Mouse (Mus musculus): ENCODE results near the gene Klf15. TPM values are rescaled to one million over a fixed set of nuclear protein-coding genes. Genes with fewer than 3 reads are reported as not detected.
A peak's percentile ranks its signal among the peaks of the same experiment; 100 is the strongest.

Klf15 gene
- polyA plus RNA-seq, 1 experiment from 2014 or later = 5.1 TPM

- no peaks in the 10 kb centered on the region for H3K36me3 ChIP-seq (ENCODE audit: control insufficient read depth, insufficient read depth, low read length)
- 0 out of 2 replicates have a peak, but pooled peaks cover 4% of the 10 kb centered on the region for H3K9me3 ChIP-seq (ENCODE audit: control insufficient read depth, low read length)
- ATAC-seq (replicated peaks; ENCODE audit: low FRiP score, low TSS enrichment, low read depth) (peak; percentile 83), DNase-seq (ENCODE audit: low spot score) (peak; percentile 92)
- WGBS = 15% methylated on average over 11 of the region's 11 CpGs
- H3K27me3 ChIP-seq (replicated peaks; ENCODE audit: control insufficient read depth, insufficient read depth, low read length) = no peaks in the 10 kb centered on the region
- no peak overlapping the region for H3K9ac ChIP-seq (ENCODE audit: low read length)
- no peak overlapping the region for H3K4me3 ChIP-seq (ENCODE audit: low read depth, low read length)
- H3K27ac ChIP-seq (ENCODE audit: low read depth) = no peak overlapping the region
- no peaks in the 10 kb centered on the region for H3K4me1 ChIP-seq (replicated peaks; ENCODE audit: control insufficient read depth, insufficient read depth, low read length)
- H3K4me2 ChIP-seq (ENCODE audit: low read length) = no peak overlapping the region
These were observed 27.2 kb upstream of the Klf15 start for GRCm38 (mm10) chr6:90435195-90435618.

GRCm38 (mm10) chr6:90436192-90436907 is 26.0 kb upstream of the Klf15 start:
- Histone ChIP-seq H3K4me2 (ENCODE audit: low read length) (no peak overlapping the region), H3K9me3 (ENCODE audit: control insufficient read depth, low read length) (0 out of 2 replicates have a peak, but pooled peaks cover 4% of the 10 kb centered on the region), H3K4me3 (ENCODE audit: low read depth, low read length) (no peak overlapping the region), H3K36me3 (ENCODE audit: control insufficient read depth, insufficient read depth, low read length) (no peaks in the 10 kb centered on the region), H3K27ac (ENCODE audit: low read depth) (no peak overlapping the region), H3K27me3 (replicated peaks; ENCODE audit: control insufficient read depth, insufficient read depth, low read length) (no peaks in the 10 kb centered on the region), H3K4me1 (replicated peaks; ENCODE audit: control insufficient read depth, insufficient read depth, low read length) (no peaks in the 10 kb centered on the region), H3K9ac (ENCODE audit: low read length) (no peak overlapping the region)
- DNase-seq (ENCODE audit: low spot score) (no peak), ATAC-seq (replicated peaks; ENCODE audit: low FRiP score, low TSS enrichment, low read depth) (no peak)
- WGBS = 84% methylated on average over 10 of the region's 10 CpGs

DNA sequence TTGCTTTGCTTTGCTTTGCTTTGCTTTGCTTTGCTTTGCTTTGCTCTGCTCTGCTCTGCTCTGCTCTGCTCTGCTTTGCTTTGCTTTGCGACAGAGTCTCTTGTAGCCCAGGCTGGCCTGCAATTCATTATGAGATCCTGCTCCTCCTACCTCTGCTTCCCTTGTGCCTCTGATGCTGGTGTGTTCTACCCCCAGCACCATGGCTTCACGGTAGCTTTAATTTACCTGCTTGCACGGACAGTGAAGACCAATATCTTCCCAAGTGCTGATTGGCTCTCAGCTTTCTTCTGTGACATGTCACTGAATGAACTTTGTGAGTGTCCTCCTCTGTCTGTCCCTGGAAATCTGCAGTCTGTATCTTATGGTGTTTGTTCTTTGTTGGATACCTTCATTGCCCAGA is 25.3 kb upstream of the Klf15 start:
- ATAC-seq (replicated peaks; ENCODE audit: low FRiP score, low TSS enrichment, low read depth) (no peak), DNase-seq (ENCODE audit: low spot score) (no peak)
- H3K4me1 ChIP-seq (replicated peaks; ENCODE audit: control insufficient read depth, insufficient read depth, low read length) = no peaks in the 10 kb centered on the region
- no peaks in the 10 kb centered on the region for H3K36me3 ChIP-seq (ENCODE audit: control insufficient read depth, insufficient read depth, low read length)
- 0 out of 2 replicates have a peak, but pooled peaks cover 4% of the 10 kb centered on the region for H3K9me3 ChIP-seq (ENCODE audit: control insufficient read depth, low read length)
- H3K4me3 ChIP-seq (ENCODE audit: low read depth, low read length) = no peak overlapping the region
- H3K9ac ChIP-seq (ENCODE audit: low read length) = no peak overlapping the region
- WGBS = 91% methylated on average over 3 of the region's 3 CpGs
- no peak overlapping the region for H3K4me2 ChIP-seq (ENCODE audit: low read length)
- no peak overlapping the region for H3K27ac ChIP-seq (ENCODE audit: low read depth)
- no peaks in the 10 kb centered on the region for H3K27me3 ChIP-seq (replicated peaks; ENCODE audit: control insufficient read depth, insufficient read depth, low read length)

DNA sequence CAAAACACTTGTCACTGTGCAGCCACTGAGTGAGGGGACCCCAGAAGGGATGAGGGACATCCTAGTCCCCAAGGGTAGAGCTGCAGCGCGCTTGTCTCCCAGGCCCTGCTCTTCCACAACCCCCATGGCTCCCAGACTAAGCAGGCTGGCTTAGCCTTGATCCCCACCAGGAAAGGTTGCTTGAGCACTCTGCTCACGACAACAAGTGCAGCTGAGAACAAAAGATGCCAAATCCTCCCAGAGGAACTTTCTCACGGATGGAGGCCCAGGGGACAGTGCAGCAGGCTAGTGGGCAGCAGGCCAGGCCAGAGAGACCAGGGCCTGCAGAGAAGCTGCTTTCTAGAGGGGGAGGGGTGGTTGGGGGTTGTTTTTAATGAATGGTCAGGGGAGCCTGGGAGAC is 15.5 kb upstream of the Klf15 start:
- H3K4me1 ChIP-seq (replicated peaks; ENCODE audit: control insufficient read depth, insufficient read depth, low read length) = no peaks in the 10 kb centered on the region
- no peak overlapping the region for H3K4me2 ChIP-seq (ENCODE audit: low read length)
- no peak for ATAC-seq (replicated peaks; ENCODE audit: low FRiP score, low TSS enrichment, low read depth)
- no peak overlapping the region for H3K27ac ChIP-seq (ENCODE audit: low read depth)
- no peak overlapping the region for H3K4me3 ChIP-seq (ENCODE audit: low read depth, low read length)
- no peak for DNase-seq (ENCODE audit: low spot score)
- WGBS = 56% methylated on average over 4 of the region's 4 CpGs
- no peaks in the 10 kb centered on the region for H3K9me3 ChIP-seq (ENCODE audit: control insufficient read depth, low read length)
- no peak overlapping the region for H3K9ac ChIP-seq (ENCODE audit: low read length)
- H3K27me3 ChIP-seq (replicated peaks; ENCODE audit: control insufficient read depth, insufficient read depth, low read length) = no peaks in the 10 kb centered on the region
- H3K36me3 ChIP-seq (ENCODE audit: control insufficient read depth, insufficient read depth, low read length) = no peaks in the 10 kb centered on the region

DNA sequence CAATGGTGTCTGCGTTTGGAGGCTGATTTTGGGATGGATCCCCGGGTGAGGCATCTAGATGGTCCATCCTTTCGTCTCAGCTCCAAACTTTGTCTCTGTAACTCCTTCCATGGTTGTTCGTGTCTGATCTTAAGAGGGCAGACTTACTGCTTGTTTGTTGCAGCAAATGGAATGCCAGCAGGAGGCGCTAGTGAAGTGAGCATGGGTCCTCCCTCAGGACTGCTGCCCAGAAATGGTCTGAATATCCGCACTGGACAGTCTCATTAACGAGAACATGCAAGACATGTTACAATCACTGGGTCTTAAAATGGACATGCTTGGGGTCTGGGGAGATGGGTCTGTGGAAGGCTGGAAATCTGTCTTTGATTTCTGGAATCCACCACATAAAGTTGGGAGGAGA is 12.2 kb upstream of the Klf15 start:
- Histone ChIP-seq H3K36me3 (ENCODE audit: control insufficient read depth, insufficient read depth, low read length) (no peaks in the 10 kb centered on the region), H3K27me3 (replicated peaks; ENCODE audit: control insufficient read depth, insufficient read depth, low read length) (no peaks in the 10 kb centered on the region), H3K4me1 (replicated peaks; ENCODE audit: control insufficient read depth, insufficient read depth, low read length) (no peaks in the 10 kb centered on the region), H3K4me2 (ENCODE audit: low read length) (no peak overlapping the region), H3K9ac (ENCODE audit: low read length) (no peak overlapping the region), H3K4me3 (ENCODE audit: low read depth, low read length) (no peak overlapping the region), H3K27ac (ENCODE audit: low read depth) (no peak overlapping the region), H3K9me3 (ENCODE audit: control insufficient read depth, low read length) (no peaks in the 10 kb centered on the region)
- no peak for ATAC-seq (replicated peaks; ENCODE audit: low FRiP score, low TSS enrichment, low read depth)
- WGBS = 33% methylated on average over 7 of the region's 7 CpGs
- peak; percentile 79 for DNase-seq (ENCODE audit: low spot score)

DNA sequence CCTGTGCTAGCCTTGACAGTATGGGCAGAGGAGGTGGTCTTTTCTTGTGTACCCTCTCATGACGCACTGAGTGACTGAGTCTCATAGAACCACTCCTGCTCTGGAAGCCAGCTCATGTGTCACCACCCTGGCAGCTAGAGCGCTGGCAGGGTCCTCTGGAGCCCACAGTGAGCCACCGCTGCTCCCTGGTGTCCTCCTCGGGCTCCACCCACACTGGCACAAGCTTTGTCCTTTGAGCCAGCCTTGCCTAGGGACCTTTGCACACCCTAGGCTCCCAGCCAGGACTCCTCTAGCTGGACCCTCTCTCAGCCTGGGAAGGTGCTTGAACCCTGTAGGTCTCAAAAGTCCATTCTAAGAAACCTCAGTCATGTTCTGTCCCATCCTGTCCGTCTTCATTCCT is 11.7 kb upstream of the Klf15 start:
- no peaks in the 10 kb centered on the region for H3K4me1 ChIP-seq (replicated peaks; ENCODE audit: control insufficient read depth, insufficient read depth, low read length)

GRCm38 (mm10) chr6:90451512-90451911 is 10.9 kb upstream of the Klf15 start:
- Histone ChIP-seq H3K36me3 (ENCODE audit: control insufficient read depth, insufficient read depth, low read length) (no peaks in the 10 kb centered on the region), H3K27me3 (replicated peaks; ENCODE audit: control insufficient read depth, insufficient read depth, low read length) (no peaks in the 10 kb centered on the region), H3K4me2 (ENCODE audit: low read length) (no peak overlapping the region), H3K4me1 (replicated peaks; ENCODE audit: control insufficient read depth, insufficient read depth, low read length) (no peaks in the 10 kb centered on the region), H3K9me3 (ENCODE audit: control insufficient read depth, low read length) (no peaks in the 10 kb centered on the region), H3K9ac (ENCODE audit: low read length) (no peak overlapping the region), H3K27ac (ENCODE audit: low read depth) (no peak overlapping the region), H3K4me3 (ENCODE audit: low read depth, low read length) (no peak overlapping the region)
- ATAC-seq (replicated peaks; ENCODE audit: low FRiP score, low TSS enrichment, low read depth) = no peak
- WGBS = 90% methylated on average over 5 of the region's 5 CpGs
- DNase-seq (ENCODE audit: low spot score) = no peak

More for the DNA sequence above, 11.7 kb upstream of the Klf15 start:
- 75% methylated on average over 5 of the region's 5 CpGs for WGBS
- Histone ChIP-seq H3K9me3 (ENCODE audit: control insufficient read depth, low read length) (no peaks in the 10 kb centered on the region), H3K9ac (ENCODE audit: low read length) (no peak overlapping the region), H3K4me3 (ENCODE audit: low read depth, low read length) (no peak overlapping the region), H3K27me3 (replicated peaks; ENCODE audit: control insufficient read depth, insufficient read depth, low read length) (no peaks in the 10 kb centered on the region), H3K4me2 (ENCODE audit: low read length) (no peak overlapping the region), H3K36me3 (ENCODE audit: control insufficient read depth, insufficient read depth, low read length) (no peaks in the 10 kb centered on the region), H3K27ac (ENCODE audit: low read depth) (no peak overlapping the region)
- ATAC-seq (replicated peaks; ENCODE audit: low FRiP score, low TSS enrichment, low read depth) = no peak; the same call in 1 of the 2 replicates
- no peak for DNase-seq (ENCODE audit: low spot score)

- Histone ChIP-seq H3K27me3 (replicated peaks; ENCODE audit: control insufficient read depth, insufficient read depth, low read length) (no peaks in the 10 kb centered on the region), H3K27ac (ENCODE audit: low read depth) (no peak overlapping the region), H3K4me3 (ENCODE audit: low read depth, low read length) (no peak overlapping the region), H3K4me1 (replicated peaks; ENCODE audit: control insufficient read depth, insufficient read depth, low read length) (no peaks in the 10 kb centered on the region), H3K36me3 (ENCODE audit: control insufficient read depth, insufficient read depth, low read length) (no peaks in the 10 kb centered on the region), H3K4me2 (ENCODE audit: low read length) (no peak overlapping the region), H3K9me3 (ENCODE audit: control insufficient read depth, low read length) (no peaks in the 10 kb centered on the region), H3K9ac (ENCODE audit: low read length) (no peak overlapping the region)
- ATAC-seq (replicated peaks; ENCODE audit: low FRiP score, low TSS enrichment, low read depth) (no peak), DNase-seq (ENCODE audit: low spot score) (no peak)
These were observed 9.8 kb upstream of the Klf15 start for GRCm38 (mm10) chr6:90452603-90453002.

GRCm38 (mm10) chr6:90453751-90454150 is 8.6 kb upstream of the Klf15 start:
- H3K9ac ChIP-seq (ENCODE audit: low read length) = no peak overlapping the region
- no peaks in the 10 kb centered on the region for H3K27me3 ChIP-seq (replicated peaks; ENCODE audit: control insufficient read depth, insufficient read depth, low read length)
- H3K4me2 ChIP-seq (ENCODE audit: low read length) = no peak overlapping the region
- no peak overlapping the region for H3K27ac ChIP-seq (ENCODE audit: low read depth)
- no peaks in the 10 kb centered on the region for H3K9me3 ChIP-seq (ENCODE audit: control insufficient read depth, low read length)
- no peak overlapping the region for H3K4me3 ChIP-seq (ENCODE audit: low read depth, low read length)
- ATAC-seq (replicated peaks; ENCODE audit: low FRiP score, low TSS enrichment, low read depth) = no peak
- WGBS = 92% methylated on average over 5 of the region's 5 CpGs
- H3K36me3 ChIP-seq (ENCODE audit: control insufficient read depth, insufficient read depth, low read length) = no peaks in the 10 kb centered on the region
- H3K4me1 ChIP-seq (replicated peaks; ENCODE audit: control insufficient read depth, insufficient read depth, low read length) = no peaks in the 10 kb centered on the region
- DNase-seq (ENCODE audit: low spot score) = no peak
